Mouse (Mus musculus) embryonic facial prominence, embryonic 15.5 days (tissue): ENCODE results near the gene Gng7. TPM values are rescaled to one million over a fixed set of nuclear protein-coding genes. Genes with fewer than 3 reads are reported as not detected.
"Not testable (repeated sequence)": the region's sequence is repeated elsewhere in the genome, so short reads cannot be mapped to it uniquely, and the experiment has no call there.

Experiments used
- ATAC-seq: fragments of 200-750 bp; cut with Nextera tagmentation; 2 replicates; pipeline ENCODE4 v1.8.0; 2017; ENCODE audit warnings: low read depth, moderate TSS enrichment; ENCODE audit not compliant: insufficient number of reproducible peaks, low FRiP score, low TSS enrichment
- H3K27ac ChIP-seq: fragments of 300-500 bp; sonication (generic); replicated peaks from 2 replicates; pipeline ENCODE4 v1.5.1; 2015; ENCODE audit warnings: mild to moderate bottlenecking, inconsistent platforms
- H3K27me3 ChIP-seq: fragments of 300-500 bp; sonication (generic); 2 replicates; pipeline ENCODE4 v1.6.1; 2015; ENCODE audit warnings: inconsistent platforms
- H3K36me3 ChIP-seq: fragments of 300-500 bp; sonication (generic); 2 replicates; pipeline ENCODE4 v1.6.1; 2015; ENCODE audit warnings: mild to moderate bottlenecking, inconsistent platforms
- H3K4me1 ChIP-seq: fragments of 300-500 bp; sonication (generic); 2 replicates; pipeline ENCODE4 v1.6.1; 2015; ENCODE audit warnings: inconsistent platforms
- H3K4me2 ChIP-seq: fragments of 300-500 bp; sonication (generic); replicated peaks from 2 replicates; pipeline ENCODE4 v1.6.1; 2015; ENCODE audit warnings: mild to moderate bottlenecking, inconsistent platforms
- H3K4me3 ChIP-seq: fragments of 300-500 bp; sonication (generic); replicated peaks from 2 replicates; pipeline ENCODE4 v1.5.1; 2015; ENCODE audit warnings: mild to moderate bottlenecking, inconsistent platforms
- H3K9ac ChIP-seq: fragments of 300-500 bp; sonication (generic); 2 replicates; pipeline ENCODE4 v1.6.1; 2015; ENCODE audit warnings: inconsistent platforms
- H3K9me3 ChIP-seq: fragments of 300-500 bp; sonication (generic); replicated peaks from 2 replicates; pipeline ENCODE4 v1.6.1; 2016; ENCODE audit warnings: inconsistent platforms
- WGBS: fragments of 180-500 bp; shearing (Covaris S2); methylation state at CpG from one replicate; pipeline ENCODE4 v1.1.7; 2015; 5-methylcytosine and 5-hydroxymethylcytosine counted together
- polyA plus RNA-seq: library from polyadenylated mRNA; unstranded; fragments of >200 nt; fragmentation: Nextera tagmentation; extraction: Ambion mirVana; gene quantifications from 2 replicates; pipeline ENCODE4 v1.2.1, GENCODE M21; 2015

The Gng7 gene
- polyA plus RNA-seq, 1 experiment from 2014 or later: 12.3 TPM

DNA sequence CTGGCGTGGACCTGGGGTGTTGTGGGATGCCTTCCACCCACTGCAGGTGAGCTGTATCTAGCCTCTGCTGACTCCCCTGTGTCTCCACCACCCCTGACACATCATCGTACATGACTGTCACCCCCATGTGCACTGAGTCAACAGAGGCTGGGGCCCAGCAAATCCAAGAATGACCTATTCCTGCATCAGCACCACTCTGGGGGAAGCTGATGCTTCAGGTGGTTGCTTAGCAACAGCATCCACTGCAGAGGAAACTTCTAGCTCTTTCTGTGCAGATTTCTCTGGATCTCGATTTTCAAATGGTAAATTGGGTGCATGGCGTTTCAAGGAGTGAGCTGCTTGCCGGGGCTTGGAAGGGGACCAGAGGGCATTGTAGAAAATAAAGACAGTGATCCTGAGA lies 21.5 kb downstream of the Gng7 start:
- no peak for ATAC-seq
- H3K27ac ChIP-seq: no peak overlapping the region
- no peak overlapping the region for H3K4me3 ChIP-seq
- no peak overlapping the region for H3K4me2 ChIP-seq
- no peaks in the 10 kb centered on the region for H3K9me3 ChIP-seq
- peaks cover 7% of the 10 kb centered on the region for H3K4me1 ChIP-seq
- H3K27me3 ChIP-seq: peaks cover 15% of the 10 kb centered on the region
- H3K36me3 ChIP-seq: no peaks in the 10 kb centered on the region
- H3K9ac ChIP-seq: no peak overlapping the region
- 63% methylated on average over 5 of the region's 5 CpGs for WGBS

DNA sequence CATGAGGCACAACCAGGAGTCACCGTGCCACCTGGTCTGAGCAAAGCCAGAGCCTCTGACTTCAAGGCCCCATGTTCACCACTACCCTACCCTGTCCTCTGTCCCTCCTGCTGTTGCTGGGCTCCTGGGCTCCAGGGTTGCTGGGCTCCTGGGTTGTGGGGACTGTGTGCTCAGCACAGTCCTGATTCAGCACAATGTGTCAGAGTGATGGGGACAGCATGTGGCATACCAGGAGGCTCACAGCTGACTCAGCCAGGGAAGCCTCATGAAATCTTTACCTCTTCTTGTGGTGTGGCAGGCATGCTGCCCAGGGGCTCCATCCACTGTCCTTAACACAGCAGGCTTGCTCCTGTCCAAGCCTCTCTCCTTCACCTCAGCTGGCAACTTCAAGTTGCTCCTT lies 22.8 kb downstream of the Gng7 start:
- H3K27ac ChIP-seq: no peak overlapping the region
- H3K4me3 ChIP-seq: no peak overlapping the region
- 71% methylated on average over 1 of the region's 1 CpGs for WGBS
- H3K4me1 ChIP-seq: peaks cover 12% of the 10 kb centered on the region
- H3K4me2 ChIP-seq: no peak overlapping the region
- no peak overlapping the region for H3K9ac ChIP-seq
- H3K36me3 ChIP-seq: no peaks in the 10 kb centered on the region
- no peak for ATAC-seq
- 0 out of 2 replicates have a peak, but pooled peaks cover 6% of the 10 kb centered on the region for H3K27me3 ChIP-seq
- H3K9me3 ChIP-seq: no peaks in the 10 kb centered on the region

DNA sequence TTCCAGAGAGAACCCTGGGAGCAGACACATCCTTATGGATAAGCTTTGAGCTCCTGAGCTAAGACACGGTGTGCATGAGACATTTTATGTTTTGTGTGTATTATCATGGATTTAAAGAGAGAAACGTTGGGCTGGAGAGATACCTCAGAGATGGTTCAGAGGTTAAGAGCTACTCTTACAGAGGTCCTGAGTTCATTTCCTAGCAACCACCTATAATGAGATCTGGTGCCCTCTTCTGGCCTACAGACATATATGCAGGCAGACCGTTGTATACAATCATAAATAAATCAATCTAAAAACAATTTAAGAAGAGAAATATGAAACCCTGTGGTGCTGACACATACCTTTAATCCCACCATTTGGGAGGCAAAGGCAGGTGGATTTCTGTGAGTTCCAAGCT lies 23.7 kb downstream of the Gng7 start:
- Histone ChIP-seq H3K4me1 (peaks cover 12% of the 10 kb centered on the region), H3K9me3 (no peaks in the 10 kb centered on the region), H3K9ac (no peak overlapping the region), H3K4me2 (no peak overlapping the region), H3K4me3 (no peak overlapping the region), H3K27me3 (peaks cover 15% of the 10 kb centered on the region), H3K27ac (no peak overlapping the region), H3K36me3 (no peaks in the 10 kb centered on the region)
- ATAC-seq: no peak
- 20% methylated on average over 3 of the region's 3 CpGs for WGBS

DNA sequence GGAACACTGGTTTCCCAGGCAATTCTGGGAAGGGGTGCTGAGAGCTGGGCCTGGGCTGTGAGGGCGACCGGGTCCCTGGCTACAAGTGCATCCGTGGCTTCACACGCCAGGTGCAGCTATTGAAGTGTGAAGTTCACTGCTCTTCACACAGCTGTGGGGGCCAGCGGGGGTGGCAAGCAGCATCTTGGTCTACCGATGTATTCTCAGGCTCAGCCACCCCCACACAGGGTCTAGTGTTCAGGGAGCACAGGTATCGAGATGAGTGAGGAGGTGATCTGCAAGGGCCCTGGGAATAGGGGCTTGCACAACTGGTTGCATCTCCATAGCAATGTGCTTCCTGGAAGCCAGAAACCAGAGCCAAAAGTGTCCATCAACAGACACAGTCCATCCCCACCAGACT lies 24.3 kb downstream of the Gng7 start:
- 69% methylated on average over 7 of the region's 7 CpGs for WGBS
- Histone ChIP-seq H3K9ac (no peak overlapping the region), H3K4me2 (no peak overlapping the region)

DNA sequence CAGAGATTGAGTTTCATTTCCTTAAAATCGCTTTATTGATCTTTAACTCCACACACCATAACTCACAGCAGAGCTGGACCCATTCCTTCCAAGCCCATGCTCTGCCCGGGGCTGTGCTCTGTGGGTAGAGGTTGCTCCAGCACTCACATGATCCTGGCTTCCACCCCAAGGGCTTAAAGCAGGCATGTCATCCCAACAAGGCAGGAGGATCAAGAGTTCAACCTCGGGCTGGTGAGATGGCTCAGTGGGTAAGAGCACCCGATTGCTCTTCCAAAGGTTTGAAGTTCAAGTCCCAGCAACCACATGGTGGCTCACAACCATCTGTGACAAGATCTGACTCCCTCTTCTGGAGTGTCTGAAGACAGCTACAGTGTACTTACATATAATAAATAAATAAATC lies 24.9 kb downstream of the Gng7 start:
- peaks cover 20% of the 10 kb centered on the region for H3K4me1 ChIP-seq
- H3K4me3 ChIP-seq, H3K9me3 ChIP-seq, H3K27ac ChIP-seq, H3K9ac ChIP-seq, ATAC-seq, H3K4me2 ChIP-seq, H3K36me3 ChIP-seq: not testable (repeated sequence)
- WGBS: 64% methylated on average over 4 of the region's 4 CpGs
- H3K27me3 ChIP-seq: peaks cover 27% of the 10 kb centered on the region

More for the DNA sequence above, 24.3 kb downstream of the Gng7 start:
- H3K36me3 ChIP-seq: no peaks in the 10 kb centered on the region
- no peak overlapping the region for H3K27ac ChIP-seq
- H3K4me3 ChIP-seq: no peak overlapping the region
- H3K27me3 ChIP-seq: peaks cover 21% of the 10 kb centered on the region
- no peak for ATAC-seq
- peaks cover 18% of the 10 kb centered on the region for H3K4me1 ChIP-seq
- no peaks in the 10 kb centered on the region for H3K9me3 ChIP-seq

DNA sequence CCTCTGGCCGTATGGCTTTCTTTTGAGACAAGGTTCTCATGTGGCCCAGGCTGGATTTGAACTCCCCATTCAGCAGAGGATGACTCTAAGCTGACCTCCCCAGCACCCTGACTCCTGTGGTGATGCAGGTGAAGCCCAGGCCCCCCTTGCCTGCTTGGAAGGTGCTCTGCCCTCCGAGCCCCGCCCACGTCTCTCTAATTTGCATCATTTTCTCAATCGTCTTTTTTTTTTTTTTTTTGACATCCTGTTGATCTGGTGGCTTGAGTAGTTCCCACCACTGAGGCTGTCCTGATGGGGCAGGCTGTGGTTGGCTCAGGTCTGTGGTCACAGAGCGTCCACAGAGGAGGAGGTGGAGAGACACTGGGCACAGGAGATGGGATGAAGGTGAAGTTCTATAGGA lies 25.3 kb downstream of the Gng7 start:
- Histone ChIP-seq H3K36me3 (no peaks in the 10 kb centered on the region), H3K4me3 (no peak overlapping the region), H3K9ac (no peak overlapping the region), H3K4me2 (no peak overlapping the region), H3K4me1 (peaks cover 16% of the 10 kb centered on the region), H3K27me3 (peaks cover 31% of the 10 kb centered on the region), H3K9me3 (no peaks in the 10 kb centered on the region), H3K27ac (no peak overlapping the region)
- WGBS: 65% methylated on average over 6 of the region's 6 CpGs
- no peak for ATAC-seq

DNA sequence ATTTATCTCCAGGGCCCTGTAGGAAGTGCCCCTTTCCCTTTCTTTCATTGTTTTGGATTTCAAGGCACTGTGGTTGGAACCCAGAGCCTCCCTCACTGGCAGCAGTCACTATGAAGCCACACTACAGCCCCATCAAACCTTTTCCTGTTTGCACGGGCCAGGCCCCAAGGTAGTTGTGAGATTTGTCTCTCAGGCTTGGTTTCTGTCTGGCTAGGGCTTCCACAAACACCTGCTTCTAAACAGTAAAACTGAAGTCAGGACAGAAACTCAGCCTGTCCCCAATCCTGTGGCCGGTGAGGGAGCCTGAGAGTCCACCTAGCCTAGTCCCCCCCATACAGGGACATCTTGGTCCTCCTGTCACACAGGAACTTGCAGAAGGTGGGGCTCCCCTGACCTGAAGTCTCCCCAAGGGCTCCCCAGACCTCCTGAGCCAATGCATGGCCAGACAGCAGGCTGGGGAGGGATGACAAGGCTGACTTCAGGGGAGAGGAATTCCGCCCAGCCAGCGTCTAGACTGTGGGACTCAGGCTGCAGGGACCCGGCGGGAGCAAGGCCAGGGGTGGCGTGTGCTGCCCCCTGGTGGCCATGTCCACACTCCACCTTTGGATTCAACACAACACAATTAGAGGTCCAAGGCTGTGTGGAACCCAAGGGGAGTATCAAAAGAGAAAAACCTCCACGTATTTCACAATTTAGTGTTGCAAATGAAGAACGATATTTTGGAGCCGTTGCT lies 26.9 kb downstream of the Gng7 start:
- H3K4me1 ChIP-seq: peaks cover 16% of the 10 kb centered on the region
- no peak overlapping the region for H3K9ac ChIP-seq
- peaks cover 34% of the 10 kb centered on the region for H3K27me3 ChIP-seq
- 8% methylated on average over 10 of the region's 10 CpGs for WGBS
- no peaks in the 10 kb centered on the region for H3K9me3 ChIP-seq
- H3K4me2 ChIP-seq: 0 out of 2 replicates have a peak overlapping the region, but pooled peaks have one; percentile 10
- no peaks in the 10 kb centered on the region for H3K36me3 ChIP-seq
- ATAC-seq: peak; percentile 86
- no peak overlapping the region for H3K4me3 ChIP-seq
- peak overlapping the region; percentile 34; the same call in 1 of the 2 replicates for H3K27ac ChIP-seq

DNA sequence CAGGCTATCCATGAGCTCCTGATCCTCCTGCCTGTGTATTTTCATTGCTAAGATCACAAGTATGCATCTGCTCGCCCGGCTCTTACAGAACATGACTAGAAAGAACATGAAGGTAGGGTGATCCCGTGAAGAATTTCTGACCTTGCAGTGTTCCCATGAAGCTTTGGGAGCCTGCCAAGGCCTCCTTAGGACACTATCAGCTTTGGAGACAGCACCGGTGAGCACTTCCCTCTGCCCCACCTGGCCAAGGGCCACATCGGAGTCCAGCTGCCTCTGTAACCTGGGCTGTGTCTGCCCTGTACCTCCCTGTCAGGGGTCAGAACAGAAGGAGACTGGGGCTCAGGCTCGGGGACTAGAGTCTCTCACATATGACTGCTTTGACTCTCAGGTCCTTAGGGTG lies 28.0 kb downstream of the Gng7 start:
- no peak for ATAC-seq

DNA sequence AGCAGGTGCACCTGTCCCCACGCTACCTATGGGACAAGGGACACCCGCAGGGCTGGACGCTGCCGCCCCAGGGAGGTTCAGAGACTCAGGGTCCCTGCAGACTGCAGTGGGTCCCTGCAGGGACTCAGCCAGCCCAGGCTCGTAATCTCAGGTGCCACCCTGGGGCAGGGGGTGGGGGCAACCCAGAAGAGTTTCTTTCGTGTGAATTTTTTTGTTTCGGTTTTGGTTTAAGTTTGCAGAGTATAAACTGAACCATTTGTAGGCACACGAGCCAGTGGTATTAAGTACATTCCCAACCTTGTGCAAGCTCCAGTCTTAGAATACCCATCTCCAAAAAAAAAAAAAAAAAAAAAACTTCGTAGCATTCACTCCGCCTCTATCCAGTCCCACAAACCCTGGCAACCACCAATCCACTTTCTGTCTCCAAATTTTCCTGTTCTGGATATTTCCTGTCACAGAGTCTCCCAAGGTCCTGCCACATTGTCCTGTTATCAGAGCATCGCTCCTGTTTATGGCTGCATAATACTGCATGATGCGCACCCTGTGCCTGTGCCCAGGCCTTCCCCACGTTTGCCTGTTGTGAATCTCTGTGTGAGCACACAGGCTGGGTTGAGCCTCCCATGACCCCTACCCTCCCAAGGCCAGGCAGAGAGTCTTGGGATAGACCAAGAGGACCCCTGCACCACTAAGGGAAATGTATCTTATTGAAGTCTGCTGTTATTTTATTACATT lies 28.6 kb downstream of the Gng7 start:
- ATAC-seq: no peak
- no peaks in the 10 kb centered on the region for H3K36me3 ChIP-seq
- peaks cover 16% of the 10 kb centered on the region for H3K4me1 ChIP-seq
- H3K4me2 ChIP-seq: peak overlapping the region; percentile 56
- no peak overlapping the region for H3K9ac ChIP-seq
- H3K27ac ChIP-seq: no peak overlapping the region
- H3K27me3 ChIP-seq: peaks cover 34% of the 10 kb centered on the region
- H3K4me3 ChIP-seq: peak overlapping the region; percentile 29
- H3K9me3 ChIP-seq: no peaks in the 10 kb centered on the region
- whole genome bisulfite sequencing: 29% methylated on average over 13 of the region's 13 CpGs

More for the DNA sequence above, 28.0 kb downstream of the Gng7 start:
- Histone ChIP-seq H3K27me3 (peaks cover 34% of the 10 kb centered on the region), H3K4me1 (peaks cover 16% of the 10 kb centered on the region), H3K9ac (no peak overlapping the region), H3K4me2 (no peak overlapping the region), H3K27ac (no peak overlapping the region), H3K4me3 (no peak overlapping the region), H3K36me3 (no peaks in the 10 kb centered on the region), H3K9me3 (no peaks in the 10 kb centered on the region)
- 75% methylated on average over 6 of the region's 6 CpGs for WGBS

DNA sequence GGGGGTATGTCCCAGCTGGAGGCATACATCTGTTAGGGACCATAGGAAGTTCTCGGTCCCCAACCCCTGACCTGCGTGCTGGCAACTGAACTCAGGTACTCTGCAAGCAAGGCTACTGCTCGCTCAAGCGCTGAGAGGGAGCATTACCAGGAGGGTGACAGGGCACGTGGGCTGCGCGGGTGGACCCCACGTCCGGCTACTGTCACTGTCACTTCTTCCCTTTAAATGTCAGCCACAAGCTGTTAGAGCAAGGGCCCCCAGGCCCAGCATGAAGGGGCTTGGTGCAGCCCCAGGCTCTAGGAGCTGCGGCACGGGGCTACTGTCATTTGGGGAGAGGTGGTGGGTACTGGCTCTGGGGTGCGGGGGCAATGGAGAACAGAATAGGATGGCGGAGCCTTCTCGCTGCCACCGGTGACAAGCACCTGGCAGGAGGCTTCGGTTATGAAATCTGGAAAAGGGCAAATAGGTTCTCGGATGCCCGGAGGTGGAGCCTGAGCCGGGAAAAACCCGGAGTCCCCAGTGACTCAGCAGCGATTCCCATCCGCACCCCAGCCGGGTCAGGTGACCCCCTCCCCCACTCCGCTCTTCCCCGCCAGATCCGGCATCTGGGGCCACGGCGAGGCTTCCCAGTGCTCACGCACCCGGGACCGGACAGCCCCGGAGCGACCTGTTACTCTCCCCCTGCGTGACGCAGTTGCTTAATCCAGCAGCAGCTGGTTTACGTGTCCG lies 29.3 kb downstream of the Gng7 start:
- no peaks in the 10 kb centered on the region for H3K36me3 ChIP-seq
- H3K27me3 ChIP-seq: peaks cover 34% of the 10 kb centered on the region
- ATAC-seq: no peak
- peaks cover 16% of the 10 kb centered on the region for H3K4me1 ChIP-seq
- H3K4me2 ChIP-seq: peak overlapping the region; percentile 56
- no peak overlapping the region for H3K27ac ChIP-seq
- H3K9ac ChIP-seq: no peak overlapping the region
- H3K9me3 ChIP-seq: no peaks in the 10 kb centered on the region
- peak overlapping the region; percentile 29 for H3K4me3 ChIP-seq
- 7% methylated on average over 37 of the region's 37 CpGs for WGBS

DNA sequence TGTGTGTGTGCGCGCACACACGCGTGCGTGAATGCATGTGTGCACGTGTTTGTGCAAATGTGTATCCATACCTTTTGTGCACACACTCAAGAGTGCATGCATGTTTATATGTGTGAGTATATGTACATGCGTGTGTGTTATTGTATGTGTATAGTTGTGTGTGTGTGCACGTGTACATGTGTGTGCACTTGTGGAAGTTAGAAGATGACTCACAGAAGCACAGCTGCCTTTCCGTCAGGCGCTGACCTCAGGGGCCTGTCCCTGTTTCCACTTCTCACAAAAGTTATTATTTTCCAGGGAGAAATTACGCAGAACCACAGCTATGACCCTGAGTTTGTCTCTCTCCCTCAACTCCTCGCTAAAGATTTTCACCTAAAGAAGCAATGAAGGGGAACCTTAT lies 30.5 kb downstream of the Gng7 start:
- 89% methylated on average over 12 of the region's 12 CpGs for WGBS
- Histone ChIP-seq H3K36me3 (no peaks in the 10 kb centered on the region), H3K27me3 (peaks cover 34% of the 10 kb centered on the region), H3K4me3 (no peak overlapping the region), H3K4me2 (no peak overlapping the region), H3K27ac (no peak overlapping the region), H3K9me3 (no peaks in the 10 kb centered on the region), H3K9ac (no peak overlapping the region), H3K4me1 (peaks cover 16% of the 10 kb centered on the region)
- no peak for ATAC-seq
